Mouse (Mus musculus): Measurements from ENCODE around the gene Pik3ca.

The Pik3ca gene

GRCm38 (mm10) chr3:32441710-32442109 lies 44.2 kb downstream of the Pik3ca start:
- DNase-seq (ENCODE audit: low spot score): no peak

- no peak for DNase-seq (ENCODE audit: low spot score)
Measured at GRCm38 (mm10) chr3:32454329-32455021, 57.0 kb downstream of the Pik3ca start.

DNA sequence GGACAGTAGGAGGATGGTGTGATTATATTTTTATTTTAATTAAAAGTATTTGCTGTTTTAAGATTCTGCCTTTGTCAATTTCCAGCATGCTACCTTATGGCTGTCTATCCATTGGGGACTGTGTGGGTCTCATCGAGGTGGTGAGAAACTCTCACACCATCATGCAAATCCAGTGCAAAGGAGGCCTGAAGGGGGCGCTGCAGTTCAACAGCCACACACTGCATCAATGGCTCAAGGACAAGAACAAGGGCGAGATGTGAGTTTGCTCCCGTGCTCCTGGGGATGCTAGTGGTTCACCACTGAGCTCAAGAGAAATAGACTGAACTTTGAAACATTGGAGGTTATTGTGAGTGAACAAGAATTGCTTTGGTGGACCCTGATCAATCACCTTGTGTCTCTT lies 62.3 kb downstream of the Pik3ca start:
- peak; percentile 32 for DNase-seq (ENCODE audit: low spot score)

- DNase-seq (ENCODE audit: low spot score): no peak
Measured at GRCm38 (mm10) chr3:32467321-32467720, 69.8 kb downstream of the Pik3ca start.

DNA sequence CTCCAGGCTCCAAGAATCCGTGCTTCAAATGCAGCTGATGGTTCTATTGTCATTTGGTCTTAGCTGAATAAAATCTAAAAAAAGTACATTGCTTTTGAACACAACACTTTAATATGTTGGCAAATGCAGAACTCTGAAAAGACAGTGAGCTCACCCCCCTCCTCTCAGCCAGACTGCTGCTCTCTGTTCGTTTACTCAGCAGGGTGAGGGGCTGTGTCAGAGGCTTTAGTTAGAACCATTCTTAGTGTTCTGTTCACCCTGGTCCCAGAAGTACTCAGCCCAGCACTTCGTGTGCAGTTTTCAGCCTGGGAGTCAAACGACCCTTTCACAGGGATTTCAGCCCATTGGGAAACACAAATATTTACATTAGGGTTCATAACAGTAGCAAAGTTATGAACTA lies 70.9 kb downstream of the Pik3ca start:
- no peak for DNase-seq (ENCODE audit: low spot score)

DNA sequence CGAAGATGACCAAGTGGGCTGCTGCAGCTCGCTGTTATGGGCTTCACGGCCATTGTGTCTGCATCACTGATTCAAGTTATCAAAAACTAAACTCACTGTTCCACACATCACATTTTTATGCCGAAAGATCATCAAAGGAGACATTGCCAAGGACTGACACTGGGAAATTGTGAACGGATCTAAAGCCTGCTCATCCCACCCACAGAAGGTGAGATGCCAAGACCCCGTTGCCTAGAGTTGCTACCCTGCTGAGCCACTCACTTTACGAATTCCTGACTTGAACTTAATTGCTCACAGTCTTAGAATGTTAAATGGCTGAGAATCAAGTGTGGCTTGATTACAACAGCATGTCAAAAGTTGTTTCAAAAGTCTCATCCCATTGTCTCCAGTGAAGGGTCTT lies 73.0 kb downstream of the Pik3ca start:
- DNase-seq (ENCODE audit: low spot score): no peak

- no peak for DNase-seq (ENCODE audit: low spot score)
Measured at GRCm38 (mm10) chr3:32471098-32471497, 73.6 kb downstream of the Pik3ca start.

DNA sequence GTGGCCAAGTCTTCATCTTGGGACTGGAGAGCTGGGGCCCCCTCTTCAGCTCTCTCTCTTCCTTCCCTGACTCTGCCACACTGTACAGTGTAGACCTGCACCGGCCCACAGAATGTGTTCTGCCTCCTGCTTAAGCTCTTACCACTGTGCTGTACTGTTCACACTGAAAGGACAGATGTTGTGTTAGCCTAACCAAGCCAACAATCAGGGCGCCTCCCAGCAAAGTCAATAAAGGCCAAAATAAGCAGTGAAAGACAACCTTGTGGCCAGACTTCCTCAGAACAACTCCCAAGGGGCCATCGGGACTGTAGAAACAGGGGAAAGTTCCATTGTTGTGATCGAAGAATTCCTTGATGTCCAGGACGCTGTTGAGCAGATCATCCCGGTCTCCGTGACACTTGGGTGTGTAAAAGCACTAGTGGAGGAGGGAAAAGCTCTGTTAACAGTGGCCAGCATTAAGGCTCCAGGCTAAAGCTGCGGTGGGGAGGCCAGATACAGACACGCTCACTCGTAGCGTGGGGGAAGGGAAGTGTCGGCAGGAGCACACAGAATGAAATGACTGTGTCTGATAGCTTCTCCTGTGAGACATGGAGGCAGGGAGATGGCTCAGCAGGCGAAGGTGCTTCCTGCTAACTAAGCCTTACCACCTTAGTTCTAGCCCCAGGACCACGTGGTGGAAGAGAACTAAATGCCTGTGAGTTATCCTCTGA lies 74.9 kb downstream of the Pik3ca start:
- DNase-seq (ENCODE audit: low spot score): no peak

- no peak for DNase-seq (ENCODE audit: low spot score)
Measured at GRCm38 (mm10) chr3:32473184-32473583, 75.7 kb downstream of the Pik3ca start.

DNA sequence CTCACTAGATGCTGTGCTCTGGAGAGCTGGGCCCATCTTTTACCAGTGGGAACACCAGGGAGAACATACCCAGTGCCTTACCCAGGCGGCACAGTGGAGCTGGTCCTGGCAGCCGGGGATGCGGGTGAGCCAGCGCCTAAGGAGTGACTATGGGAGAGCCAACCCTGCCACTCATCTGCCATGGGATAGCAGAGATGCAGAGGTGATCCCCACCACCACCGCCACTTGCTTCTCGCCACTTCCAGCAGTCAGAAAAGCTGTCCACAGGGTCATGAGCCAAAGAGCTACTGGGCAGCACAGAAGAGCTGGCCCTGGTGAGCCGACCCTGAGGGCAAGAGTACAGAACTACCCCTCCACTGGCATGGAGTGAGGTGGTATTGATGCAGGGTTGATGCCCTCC lies 82.5 kb downstream of the Pik3ca start:
- DNase-seq (ENCODE audit: low spot score): no peak

DNA sequence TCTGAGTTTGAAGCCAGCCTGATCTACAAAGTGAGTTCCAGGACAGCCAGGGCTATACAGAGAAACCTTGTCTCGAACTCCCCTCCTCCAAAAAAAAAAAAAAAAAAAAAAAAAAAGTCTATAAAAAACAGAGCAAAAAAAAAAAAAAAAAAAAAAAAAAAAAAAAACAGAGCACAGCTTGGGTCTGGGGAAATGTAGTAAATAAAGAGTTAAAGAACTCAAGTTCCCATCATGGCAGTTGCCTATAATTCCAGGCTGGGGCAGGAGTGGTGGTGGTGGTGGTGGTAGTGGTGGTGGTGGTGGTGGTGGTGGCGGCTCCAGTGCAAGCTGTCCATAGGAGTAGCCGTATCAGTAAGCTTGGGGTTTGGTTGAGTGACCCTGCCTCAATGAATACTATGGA lies 85.6 kb downstream of the Pik3ca start:
- DNase-seq (ENCODE audit: low spot score): no peak

- DNase-seq (ENCODE audit: low spot score): no peak
Measured at GRCm38 (mm10) chr3:32486543-32486942, 89.1 kb downstream of the Pik3ca start.

DNA sequence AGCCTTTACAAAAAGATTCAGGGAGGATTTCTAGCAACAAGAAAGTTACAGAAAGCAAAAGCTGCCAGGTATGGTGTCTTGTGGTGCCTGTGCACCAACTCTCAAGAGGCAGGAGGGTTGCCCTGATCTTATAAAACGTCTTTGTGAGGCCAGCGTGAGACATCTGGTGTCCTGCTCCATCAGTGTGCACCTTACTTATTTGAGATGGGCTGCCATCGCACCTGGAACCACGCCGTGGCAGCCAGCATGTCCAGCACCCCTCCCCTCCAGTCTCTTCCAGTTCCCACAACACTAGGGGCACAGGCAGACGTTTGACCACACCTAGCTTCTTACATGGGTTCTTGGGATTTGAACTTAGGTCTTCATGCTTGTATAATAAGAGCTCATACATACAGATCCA lies 90.7 kb downstream of the Pik3ca start:
- no peak for DNase-seq (ENCODE audit: low spot score)

GRCm38 (mm10) chr3:32490076-32490927 lies 92.8 kb downstream of the Pik3ca start:
- DNase-seq (ENCODE audit: low spot score): no peak

- no peak for DNase-seq (ENCODE audit: low spot score)
Measured at GRCm38 (mm10) chr3:32490928-32491315, 93.5 kb downstream of the Pik3ca start.

- DNase-seq (ENCODE audit: low spot score): no peak
Measured at GRCm38 (mm10) chr3:32492097-32493090, 94.9 kb downstream of the Pik3ca start, which contains the start of gene Kcnmb3. Kcnmb3 (minus strand) TSS chr3:32492231.

DNA sequence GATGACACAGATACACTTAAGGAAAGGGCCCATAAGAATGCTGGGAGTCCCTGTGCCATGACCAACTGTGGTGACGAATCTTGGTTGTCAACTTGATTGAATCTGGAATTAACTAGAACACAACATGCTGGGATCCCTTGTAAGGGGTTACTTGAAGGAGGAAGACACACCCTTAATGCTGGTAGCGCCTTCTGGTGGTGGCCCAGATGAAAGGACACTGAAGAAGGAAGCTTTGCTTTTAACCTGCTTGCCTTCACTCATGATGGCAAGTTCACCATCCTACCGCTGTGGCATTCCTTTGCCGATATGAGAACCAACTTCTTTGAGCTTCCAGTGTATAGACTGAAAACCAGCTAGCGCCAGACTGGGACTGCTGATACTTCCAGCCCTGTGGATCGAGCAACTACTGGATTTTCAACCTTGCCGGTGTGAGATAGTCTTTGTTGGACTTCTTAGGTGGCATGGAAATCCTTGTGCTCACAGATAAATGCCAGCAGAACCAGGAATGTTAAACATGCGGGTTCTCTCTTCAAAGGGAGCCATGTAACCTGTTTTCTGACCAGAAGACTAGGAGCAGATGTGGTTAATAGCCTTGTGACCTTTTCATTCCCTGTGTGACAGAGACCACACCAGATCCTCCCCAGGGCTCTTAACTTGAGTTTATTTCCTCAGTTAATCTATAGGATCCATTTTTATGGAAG lies 97.1 kb downstream of the Pik3ca start:
- DNase-seq (ENCODE audit: low spot score): no peak

DNA sequence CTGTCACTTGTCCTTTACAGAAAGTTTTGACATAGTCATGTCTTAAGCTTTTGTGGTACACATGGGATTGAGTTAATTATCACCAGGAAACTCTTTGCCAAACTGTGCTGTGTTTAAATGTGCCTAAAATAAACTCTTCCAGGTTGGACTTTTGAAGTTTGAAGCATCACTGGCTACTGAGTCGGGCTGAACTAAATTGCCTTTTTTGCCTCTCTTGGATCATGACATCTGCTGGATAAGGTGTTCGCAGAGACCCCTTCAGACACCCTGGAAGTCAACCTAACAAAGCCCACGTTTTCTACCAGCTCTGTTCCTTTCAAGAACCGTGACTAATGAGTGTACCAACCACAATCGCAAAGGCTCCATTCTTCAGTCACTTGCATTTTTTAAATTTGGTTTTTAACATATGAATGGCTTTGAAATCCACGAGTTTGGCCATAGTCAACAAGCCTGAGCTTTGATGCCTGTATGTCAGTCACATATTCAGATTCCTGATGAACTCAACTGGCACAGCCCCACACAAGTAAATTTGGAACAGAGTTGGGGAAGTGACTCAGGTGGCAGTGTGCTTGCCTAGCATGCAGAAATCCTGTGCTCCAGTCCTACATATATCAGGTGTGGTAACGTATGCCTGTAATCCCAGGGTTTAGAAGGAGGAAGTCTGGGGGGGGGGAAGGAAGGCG lies 97.8 kb downstream of the Pik3ca start:
- no peak for DNase-seq (ENCODE audit: low spot score)

- DNase-seq (ENCODE audit: low spot score): no peak
Measured at GRCm38 (mm10) chr3:32495856-32496710, 98.6 kb downstream of the Pik3ca start.
